Mouse (Mus musculus) cerebellum, adult 2 months (tissue): ENCODE measurements around the gene Trp53tg5.

Source experiments
- CTCF ChIP-seq: fragments of 200-500 bp; IDR thresholded peaks from 2 replicates; pipeline ENCODE4 v1.5.1; 2011; ENCODE audit warnings: low read depth, mild to moderate bottlenecking, control low read depth, low read length, moderate library complexity, borderline replicate concordance; ENCODE audit not compliant: insufficient read depth
- POLR2A ChIP-seq: fragments of 200-500 bp; IDR thresholded peaks from 2 replicates; pipeline ENCODE4 v1.6.1; 2011; ENCODE audit warnings: low read length, control low read depth, borderline replicate concordance; ENCODE audit not compliant: insufficient read depth

DNA sequence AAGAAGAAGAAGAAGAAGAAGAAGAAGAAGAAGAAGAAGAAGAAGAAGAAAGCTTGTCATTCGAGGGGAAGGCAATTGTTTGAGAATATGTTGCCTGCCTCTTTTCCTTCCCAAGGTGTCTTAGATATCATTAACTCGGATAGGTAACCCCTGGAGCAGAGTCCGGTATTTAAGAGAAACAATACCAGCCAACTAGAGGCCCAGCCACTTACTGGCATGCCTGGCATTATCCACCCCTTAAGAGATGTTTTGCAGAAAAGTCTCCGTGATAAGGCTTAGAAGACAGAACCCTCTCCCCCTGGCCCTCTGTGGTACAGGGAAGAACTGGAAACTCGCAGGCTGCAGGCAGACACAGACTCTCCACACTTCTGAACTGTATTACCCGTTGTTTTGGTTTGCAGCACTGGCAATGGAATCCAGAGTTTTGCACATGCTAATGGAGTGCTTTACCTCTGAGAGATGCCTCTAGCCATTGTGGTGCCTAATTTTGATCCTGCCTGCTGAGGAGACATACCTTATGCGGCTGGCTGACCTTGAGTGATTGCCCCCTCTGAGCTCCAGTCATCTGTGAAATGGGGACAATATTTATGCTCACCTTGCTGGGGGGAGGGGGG, 19.5 kb downstream of the Trp53tg5 start:
- TF ChIP-seq POLR2A (no peak), CTCF (no peak)
